Mouse (Mus musculus): Measurements from ENCODE around the gene Lxn.

DNA sequence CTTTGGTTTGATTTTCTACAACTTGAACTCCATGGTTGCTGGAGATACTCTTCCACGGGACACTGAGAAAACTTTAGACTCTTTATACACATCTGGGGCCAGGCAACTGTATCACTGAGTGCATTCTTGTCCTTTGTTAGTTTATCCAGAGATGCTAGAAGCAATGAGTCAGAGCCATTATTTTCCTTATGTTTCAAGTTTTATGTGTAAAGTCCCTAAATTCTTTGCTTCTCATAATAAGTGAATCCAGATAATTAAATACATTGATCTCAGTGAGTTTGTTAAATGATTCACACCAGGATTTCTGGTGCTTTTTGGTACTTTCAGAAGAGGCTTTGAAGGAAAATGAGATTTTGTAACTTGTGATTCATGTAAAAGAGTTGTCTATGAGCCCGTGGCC is 41.6 kb upstream of the Lxn start:
- TF ChIP-seq TAL1 (IDR thresholded peaks at IDR 0.05; ENCODE audit: low read length) (no peak), GATA1 (IDR thresholded peaks at IDR 0.05; ENCODE audit: low read length) (no peak)

Data from erythroblast, embryonic 14.5 days (primary cell).